Mouse (Mus musculus): ENCODE results near the gene Lrrc27.

Gene Lrrc27

DNA sequence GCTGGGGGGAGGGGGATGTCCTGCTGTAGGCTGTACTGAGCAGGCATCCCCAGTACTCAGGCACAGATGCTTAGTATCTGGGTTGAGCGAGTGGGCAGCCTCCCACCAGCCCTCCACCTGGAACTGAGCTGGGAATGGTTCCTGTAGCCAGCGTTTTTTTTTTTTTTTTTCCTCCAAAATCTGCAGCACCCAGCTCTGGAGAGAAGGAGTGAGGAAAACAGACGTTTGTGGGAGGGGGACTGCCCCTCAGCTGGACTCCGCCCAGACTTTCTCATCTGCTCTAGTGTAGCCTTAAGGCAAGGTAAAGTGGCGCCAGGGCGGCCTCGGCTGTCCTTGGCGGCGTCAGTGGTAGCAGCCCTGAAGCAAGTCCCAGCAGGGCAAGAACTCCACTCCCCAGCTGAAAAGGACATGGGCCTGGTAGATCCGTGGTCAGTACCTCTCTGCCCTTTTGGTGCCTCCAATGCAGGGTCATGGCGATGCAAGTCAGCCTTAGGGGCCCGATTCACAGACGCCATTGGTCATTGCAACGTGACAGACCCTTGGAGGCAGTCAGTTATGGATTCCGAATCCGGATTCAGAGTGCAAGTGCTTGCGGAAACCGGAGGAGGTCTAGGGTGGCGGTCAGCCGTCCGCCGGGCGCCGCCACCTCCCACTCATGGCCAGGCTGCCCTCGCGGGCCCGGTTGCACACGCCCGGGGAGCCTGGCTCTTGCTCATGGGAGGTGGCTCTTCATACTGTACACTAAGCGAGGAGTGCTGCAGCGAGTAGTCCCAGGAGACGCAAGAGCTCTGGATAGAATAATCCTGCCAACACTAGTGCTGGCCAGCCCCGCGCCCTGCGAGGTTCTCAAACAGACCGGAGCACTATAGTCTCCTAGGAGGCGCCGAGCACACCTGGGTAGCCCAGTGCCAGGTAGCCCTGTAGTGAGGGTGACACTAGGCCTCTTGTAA lies 34.4 kb downstream of the Lrrc27 start:
- DNase-seq = peak; percentile 62

DNA sequence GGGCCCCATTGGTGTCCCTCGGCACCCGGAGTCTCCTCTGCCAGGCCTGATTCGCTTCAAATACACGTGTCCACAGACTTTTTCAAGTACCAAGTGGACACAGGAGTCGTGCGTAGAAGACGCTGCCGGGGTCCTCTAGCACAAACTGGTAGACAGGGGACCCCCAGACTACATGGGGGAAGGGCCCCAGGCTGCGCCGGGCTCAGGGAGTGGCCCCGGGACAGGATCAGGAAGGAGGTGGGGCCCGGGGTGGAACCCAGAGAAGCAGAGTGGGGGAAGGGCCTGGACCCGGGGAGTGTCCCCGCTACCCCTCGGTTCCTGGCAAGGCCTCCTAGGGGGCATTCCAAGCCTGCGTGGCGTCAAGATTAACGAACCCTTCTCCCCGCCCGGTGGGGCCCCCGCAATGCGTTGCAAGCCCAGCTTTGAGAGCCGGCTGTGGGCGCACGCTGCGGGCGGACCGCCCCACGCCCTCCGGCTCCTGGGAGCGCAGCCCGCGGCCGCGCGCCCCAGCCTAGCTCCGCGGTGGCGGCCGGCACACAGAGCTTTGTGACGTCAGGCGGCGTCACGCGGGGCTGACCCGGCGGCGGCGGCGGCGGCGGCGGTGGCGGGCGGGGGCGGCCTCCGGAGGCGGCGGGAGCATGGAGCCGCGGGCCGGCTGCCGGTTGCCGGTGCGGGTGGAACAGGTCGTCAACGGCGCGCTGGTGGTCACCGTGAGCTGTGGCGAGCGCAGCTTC lies 35.3 kb downstream of the Lrrc27 start, which contains the start of gene Pwwp2b:
Gene Pwwp2b, plus strand, starts transcription at position 602 of the 734 bp plus-strand sequence.
- DNase-seq = peak; percentile 88

DNA sequence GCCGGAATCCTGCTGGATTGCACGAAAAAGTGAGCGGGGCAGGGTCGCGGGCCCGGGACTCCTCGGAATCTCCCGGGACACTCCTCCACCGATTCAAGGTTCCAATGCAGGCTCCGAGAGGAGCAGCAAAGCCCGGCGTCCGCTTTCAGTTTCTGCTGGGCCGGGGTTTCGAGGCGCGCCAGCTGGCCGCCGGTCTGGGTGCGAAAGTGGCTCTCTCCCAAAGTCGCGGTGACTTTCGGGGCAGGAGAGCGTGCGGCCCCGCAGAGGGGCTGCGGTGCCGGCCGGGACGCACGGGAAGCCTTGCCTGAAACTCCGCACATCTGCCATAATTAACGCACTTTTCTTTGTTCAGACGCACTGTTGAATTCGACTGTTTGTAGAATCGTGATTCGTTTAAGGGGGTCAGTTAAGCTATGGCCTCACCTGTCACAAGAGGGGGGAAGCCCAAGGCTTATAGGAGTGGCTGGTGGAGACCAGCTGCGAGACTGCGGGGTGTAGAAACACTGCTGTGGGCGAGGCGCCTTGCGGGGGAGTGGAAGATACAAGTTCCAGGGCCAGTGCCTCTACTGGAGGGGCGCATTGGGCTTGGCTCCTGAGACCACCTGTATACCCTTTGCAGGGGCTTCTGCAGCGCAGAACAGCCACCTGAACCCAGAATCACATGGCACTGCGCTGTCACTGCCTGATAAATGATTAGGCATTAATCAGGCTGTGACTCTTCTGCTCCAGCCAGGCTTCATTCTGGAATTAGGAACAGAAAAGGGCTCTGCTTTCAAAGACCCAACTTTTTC lies 36.0 kb downstream of the Lrrc27 start:
- peak; percentile 53 for DNase-seq

DNA sequence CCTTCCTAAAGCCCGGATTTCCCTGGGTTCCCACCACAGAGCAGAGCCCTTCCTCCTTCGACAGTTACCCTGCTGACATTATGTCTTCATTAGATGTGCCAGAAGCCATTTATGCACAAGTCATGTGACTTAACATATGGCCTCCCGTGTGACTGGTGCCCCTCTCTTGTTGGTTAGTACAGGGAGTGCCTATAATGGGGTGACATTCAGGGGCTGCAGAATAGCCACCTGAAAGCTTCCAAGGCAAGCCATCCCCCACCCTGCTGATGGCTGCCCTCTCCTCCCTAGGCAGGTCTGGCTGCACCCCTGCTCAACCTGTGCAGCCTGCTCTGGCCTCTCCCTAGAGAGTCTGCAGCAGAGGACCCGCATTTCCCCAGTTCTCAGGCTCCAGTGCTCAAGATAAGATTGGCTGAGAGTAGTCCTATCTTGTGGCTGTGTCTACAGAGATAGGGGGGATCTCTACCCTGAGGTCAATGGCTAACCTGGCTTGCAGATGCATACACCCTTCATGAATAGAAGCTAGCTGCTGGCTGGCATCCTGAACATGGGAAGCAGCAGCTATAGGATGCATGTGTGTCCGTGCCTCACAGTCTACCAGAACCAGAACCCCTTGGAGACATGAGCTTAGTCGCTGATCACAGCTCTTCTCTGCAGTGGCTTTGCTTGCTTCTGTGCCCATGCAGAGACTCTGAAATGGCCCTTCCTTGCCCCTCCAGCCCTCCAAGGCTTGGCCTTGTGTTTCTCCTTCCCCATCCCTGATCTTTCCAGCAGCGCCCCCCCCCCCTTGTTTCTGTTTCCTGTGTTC lies 36.8 kb downstream of the Lrrc27 start:
- DNase-seq = no peak

DNA sequence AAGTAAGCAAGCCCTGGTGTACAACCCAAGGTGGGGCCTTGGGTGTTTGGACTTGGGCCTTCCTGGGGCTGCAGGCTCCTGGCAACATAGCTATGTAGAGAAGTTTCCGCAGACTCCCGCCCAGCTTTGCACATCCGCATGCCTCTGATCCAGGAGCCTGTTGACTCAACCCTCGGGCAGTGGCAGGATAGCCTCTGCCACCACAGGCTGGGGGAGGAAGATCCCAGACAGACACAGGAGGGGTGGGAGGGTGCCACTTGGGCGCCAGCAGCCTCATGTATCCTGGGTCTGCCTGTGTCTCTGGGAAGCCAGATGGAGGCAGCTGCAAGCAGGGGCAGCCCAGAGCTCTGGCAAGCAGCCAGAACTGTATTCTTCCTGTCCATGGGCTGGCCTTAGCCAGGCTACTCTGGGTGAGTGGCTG lies 39.1 kb downstream of the Lrrc27 start:
- DNase-seq = peak; percentile 81

DNA sequence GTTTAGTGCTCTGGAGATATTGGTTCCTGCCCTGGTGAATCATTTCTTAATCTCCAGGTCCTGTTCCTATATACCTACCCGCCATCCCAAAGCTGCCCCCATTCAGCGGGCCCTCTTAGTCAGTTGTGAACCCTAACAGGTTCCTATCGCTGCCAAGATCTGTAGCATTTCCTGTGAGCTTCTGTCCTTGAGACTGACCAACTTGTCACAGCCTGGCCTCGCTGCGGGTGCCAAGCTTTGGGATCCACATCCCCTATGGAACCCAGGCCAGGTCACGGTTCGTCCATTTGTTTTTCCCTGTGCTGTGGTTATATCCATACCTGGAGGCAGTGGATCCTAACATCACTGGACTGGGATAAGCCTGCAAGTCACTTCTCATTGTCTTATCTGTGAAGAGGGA lies 39.8 kb downstream of the Lrrc27 start:
- no peak for DNase-seq

DNA sequence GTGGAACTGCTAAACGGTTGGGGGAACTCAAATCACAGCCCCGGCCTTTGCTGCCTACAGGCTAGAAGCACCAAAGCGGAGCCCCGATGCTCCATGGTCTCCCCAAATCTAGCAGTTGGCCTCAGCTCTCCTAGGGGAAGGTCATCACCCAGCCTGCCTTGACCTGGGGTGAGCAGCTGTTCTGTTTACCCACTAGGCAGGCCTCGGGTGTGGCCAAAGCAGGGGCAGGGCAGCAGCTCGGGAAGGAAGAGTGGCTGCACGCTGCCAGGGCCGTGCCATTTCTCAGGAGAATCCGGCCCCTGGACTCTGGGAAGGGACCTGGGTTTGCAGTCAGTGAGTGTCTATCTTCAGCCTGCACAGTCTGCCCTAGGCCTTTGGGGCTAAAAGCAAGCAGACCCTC lies 40.2 kb downstream of the Lrrc27 start:
- peak; percentile 57 for DNase-seq

DNA sequence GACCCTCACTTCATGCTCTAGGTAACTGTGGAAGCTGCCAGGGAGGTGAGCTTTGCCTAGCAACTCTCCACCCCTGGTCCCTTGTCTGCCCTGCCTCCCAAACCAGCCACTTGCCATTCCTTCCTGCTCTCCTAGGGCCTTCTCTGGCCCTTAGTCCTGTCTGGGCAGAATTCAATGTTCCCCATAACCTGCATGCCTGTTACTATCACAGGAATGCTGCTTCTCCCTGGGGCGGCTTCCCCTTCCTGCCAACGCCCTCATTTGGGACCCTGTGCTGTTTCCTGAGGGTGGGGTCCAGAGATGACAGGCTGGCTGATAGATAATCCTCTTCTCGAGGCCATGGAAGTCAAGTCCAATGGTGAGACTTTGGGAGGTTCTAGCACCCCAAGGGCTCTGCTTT lies 40.7 kb downstream of the Lrrc27 start:
- no peak for DNase-seq

DNA sequence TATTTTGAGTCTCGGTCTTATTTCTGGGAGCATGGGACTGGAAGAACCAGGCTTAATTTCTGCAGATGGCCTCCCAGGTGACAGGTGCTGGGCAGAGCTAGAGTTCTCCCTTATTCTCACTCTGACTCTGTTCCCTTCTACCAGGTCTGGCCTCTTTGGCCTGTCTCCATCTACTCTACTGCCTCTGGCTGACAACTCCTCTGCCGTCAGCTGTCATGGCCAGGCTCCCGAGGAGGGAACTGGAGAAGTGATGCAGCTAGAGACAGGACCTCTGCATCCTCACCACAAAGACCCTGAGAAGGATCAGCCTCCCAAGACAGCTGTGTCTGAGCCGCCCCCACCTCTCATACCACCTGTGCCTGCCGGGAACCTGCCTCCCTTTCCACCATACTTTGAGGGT lies 41.8 kb downstream of the Lrrc27 start:
- DNase-seq = no peak

DNA sequence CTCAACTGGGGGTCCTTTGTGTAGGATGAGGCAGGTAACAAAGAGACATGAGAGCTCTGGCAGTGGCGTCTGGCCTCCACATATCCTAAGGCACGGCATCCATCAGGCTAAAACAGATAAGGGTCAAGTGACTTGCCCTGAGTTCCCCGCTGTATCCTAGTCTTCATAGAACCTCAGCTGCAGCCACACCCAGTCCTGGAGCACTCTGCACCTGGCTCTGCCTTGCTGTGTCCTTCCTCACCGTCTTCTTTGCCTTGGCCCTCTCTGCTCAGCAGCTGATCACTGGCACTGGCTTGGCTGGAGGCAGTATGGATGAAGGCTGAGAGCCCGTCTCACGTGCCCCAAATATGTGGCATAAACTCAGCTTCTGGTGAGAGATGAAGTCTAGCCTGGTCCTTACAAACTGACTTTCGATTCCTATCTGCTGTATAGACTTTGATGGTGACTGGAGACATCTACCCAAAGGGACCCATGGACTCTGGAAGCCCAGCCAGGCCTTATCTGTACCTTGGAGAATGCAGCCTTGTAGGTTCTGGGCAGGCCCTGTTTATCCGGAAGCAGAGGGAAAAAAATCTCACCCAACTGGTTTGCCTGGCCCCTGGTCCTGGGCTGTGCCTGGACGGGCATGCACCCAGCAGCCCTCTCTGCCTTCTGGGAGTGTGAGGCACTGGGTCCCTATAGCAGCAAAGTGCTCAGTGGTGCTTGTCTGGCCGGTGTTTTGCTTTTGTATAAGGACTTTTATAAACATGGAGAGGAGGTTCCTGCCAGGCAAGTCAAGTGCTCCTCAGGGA lies 45.2 kb downstream of the Lrrc27 start:
- DNase-seq = peak; percentile 75

DNA sequence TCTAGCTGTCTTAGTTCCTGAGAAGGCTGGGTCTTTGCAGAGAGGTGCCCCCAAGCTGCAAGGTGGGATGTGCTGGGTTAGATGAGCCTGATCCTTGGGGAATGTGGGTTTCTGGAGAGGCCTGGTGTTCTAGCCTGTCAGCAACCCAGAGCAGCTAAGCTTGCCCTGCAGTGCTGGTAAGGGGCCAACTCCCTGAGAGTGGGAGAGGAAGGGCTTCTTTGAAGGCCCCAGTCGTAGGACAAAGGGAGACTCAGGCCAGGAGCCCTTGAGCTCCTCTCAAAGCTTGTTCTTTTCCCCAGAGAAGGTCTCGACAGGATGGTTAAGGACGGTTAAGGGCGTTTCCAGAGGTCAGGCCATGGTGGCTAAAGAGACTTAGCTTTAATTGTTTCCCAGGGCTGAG lies 51.5 kb downstream of the Lrrc27 start:
- DNase-seq = peak; percentile 35

DNA sequence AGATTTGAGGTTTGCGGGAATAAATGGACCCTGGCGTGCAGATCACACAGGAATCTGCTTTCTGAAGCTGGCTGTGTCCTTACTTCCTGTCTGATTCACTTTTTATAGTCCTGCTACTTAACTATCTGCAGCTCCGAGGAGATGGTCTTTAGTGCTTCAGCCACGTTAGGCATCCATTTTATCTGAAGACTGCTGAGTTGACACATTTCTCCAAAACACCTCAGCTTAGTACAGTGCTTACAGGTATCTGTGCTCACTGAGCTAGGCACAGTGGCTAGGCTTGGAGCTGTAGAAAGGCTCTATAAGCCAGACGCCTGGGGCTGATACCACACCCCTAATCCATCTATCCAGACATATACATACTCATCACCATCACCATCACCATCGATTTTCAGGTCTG lies 52.8 kb downstream of the Lrrc27 start:
- DNase-seq = no peak

DNA sequence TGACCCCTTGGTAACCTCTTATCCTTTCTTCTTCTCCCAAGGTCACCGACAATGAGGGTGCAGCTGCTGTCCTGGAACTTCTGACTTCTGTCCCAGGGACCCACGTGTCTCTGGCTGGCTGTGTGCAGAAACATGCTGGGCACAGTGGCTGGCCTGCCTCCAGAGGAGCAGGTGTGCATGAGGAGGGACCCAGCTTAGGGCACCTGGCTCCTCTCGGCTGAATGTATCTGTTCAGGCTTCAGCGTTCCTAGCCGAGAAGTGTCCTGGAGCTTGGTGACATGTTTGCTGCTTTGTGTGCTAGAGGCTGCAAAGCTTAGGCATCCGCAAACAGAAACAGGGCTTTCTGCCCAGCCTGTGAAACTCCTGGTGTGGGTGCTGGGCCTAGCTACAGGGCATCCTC lies 53.6 kb downstream of the Lrrc27 start:
- no peak for DNase-seq

DNA sequence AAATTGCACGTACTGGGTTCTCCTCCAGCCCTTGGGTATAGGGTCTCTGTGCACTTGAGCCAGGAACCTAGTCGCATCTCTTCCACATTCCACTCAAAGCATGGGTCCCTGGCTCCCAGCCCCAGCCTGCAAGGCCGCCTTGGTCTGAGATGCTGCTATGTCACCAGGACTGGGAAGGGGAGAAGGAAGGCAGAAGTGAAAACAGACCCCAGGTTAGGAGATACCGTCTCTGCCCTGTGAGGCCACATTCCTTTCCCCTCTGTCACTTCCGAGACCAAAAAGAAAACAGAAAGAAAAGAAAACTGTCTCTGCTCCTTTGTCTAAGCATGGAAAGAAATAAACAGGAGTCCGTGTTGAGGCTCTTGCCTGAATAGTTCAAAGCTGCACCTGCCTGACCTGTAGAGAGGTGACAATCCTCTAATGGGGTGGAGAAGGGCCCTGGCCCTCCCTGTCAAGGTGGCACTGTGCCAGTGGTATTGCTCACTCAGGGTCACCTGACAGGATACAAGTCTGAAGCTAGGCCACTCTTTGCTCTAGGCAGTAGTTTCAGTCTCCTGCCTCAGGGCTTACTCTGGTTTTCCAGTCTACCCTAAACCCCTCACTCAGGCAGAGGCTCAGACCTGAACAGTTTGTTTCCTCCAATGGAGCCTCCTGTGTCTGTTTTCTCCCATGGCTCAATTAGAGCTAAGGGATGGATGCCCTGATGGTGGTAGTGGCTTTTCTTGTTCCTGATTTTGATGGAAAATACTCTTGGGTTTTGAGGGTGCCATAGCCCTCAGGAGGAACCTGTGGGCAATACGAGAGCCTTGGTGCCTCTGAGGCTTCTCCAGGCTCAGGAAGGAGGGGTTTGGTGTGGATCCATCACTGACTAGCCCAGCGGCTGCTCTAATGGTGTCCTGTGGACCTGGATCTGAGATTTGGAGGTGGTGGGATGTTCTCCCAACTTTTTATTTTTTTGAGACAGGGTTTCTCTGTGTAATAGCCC lies 54.4 kb downstream of the Lrrc27 start:
- DNase-seq = peak; percentile 59

DNA sequence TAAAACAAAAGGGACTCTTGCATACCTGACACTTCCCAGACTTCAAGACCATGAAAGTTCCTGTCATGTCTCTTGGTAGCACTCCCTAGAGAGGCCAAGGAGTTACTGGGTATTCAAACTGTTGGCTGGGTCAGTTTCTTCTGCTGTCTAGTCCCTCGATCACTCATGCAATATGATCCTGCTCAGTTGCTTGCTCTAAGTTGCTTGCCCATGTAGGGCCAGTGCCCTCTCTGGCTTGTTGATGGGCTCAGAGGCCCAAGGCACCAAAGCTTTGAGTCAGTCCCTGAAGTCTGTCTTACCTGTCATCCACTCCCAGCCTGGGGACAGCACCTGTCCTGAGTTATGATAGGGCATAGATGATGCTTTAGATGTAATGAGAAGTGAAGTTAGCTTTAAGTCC lies 58.0 kb downstream of the Lrrc27 start:
- DNase-seq = no peak

DNA sequence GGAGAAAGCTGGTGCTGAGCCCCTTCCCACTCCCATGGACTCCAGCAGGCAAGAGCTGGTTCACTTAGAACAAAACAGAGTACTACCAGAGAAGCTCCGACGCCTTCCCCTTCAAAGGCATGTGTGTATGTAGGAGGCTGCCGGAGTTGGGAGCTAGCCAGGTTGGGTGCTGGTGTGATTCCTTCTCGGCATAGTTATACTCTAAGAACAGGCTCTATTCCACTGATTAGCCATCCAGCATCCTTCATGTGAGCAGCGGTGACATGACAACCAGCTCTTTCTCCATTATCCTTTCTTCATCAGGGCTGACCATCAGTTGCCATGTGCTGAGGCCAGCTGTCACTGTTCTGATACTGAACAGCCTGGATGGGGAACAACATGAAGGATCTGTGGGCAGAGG lies 59.1 kb downstream of the Lrrc27 start:
- peak; percentile 35 for DNase-seq

DNA sequence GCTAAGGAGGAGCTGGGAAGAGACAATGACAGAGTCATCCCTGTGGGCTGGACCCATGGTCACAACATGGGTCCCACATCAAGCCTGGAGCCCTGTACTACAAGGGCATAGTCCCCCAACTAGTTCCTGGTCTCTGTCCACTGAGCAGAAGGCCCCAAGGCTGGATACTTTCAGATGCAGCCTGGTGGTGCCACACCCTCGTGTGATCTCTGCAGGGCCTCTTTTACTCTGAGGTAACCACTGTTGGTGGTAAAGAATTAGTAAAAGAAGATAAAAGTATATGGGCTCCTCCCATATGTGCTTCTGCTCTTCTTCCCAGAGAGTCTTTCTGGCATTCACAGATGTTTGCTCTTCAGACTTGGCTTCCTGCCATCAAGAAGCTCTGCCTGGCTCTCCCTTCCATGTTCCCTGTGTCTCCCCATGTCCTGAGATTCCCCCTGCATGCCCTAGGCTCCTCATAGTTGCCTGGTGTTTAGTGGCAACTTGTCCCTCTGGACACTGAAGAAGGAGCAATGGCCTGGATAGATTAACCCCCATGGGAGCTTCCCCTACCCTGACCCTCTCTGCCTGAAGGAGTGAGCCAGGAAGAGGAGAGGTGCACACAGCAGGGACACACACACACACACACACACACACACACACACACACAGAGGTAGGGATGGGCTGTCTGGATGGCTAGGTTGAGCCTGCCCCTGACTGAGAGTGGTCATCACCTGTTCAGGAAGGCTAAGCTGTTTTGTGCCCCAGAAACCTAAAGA lies 60.0 kb downstream of the Lrrc27 start:
- DNase-seq = peak; percentile 57

DNA sequence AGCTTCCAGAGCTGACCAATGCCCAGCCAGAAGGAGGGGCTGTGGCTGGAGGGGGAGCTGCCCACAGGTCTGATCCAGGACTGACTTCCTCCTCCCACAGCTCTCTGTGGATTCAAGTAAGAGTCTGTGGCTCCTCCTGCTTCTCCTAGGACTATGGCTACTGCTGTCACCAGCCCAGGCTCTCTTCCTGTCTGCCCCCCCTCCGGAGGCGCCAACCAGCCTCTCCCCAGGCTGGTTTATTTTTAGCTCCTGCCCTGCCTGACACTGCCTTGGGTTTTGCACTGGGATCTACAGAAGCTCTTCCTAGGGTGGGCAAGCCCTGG lies 60.6 kb downstream of the Lrrc27 start:
- peak; percentile 69 for DNase-seq

DNA sequence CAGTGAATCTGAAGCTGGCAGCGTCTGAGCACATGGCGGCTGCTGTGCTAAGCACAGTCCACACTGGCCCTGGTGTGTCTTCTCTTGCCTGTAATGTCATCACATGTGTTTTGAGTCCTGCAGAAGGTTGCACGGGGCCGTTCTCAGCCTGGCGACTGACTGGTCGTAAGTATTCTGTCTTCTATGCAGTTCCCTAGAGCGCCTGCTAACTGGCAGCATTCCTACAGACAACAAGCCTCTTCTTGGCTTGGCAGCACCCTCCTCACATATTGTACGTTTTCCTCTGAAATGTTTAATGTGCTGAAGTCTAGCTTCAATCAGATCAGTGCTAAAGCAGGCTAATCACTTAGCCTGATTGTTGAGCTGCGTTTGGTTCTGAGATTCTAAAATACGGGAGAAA lies 62.8 kb downstream of the Lrrc27 start:
- no peak for DNase-seq

DNA sequence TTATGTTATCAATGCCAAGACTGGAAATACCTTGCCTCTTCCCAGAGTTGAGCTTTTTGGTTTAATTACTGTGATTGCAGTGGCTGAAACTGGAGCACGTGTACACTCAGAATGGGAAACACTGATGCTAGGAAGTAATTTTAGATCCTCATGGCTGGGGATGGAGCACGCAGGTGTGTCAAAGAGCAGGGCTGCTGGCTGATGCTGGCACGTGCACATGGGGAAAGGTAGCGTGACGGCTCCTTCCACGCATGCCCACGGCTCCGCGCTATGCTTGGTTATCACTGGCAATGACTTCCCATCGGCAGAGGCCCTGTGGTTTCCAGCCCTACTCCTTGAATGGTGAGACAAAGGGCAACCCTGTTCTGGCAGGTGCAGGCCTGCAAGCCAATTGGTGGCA lies 63.4 kb downstream of the Lrrc27 start:
- no peak for DNase-seq
